Mouse (Mus musculus) C2C12 (cell line): ENCODE measurements around the gene Best2. TPM values are rescaled to one million over a fixed set of nuclear protein-coding genes. Genes with fewer than 3 reads are reported as not detected.

Experiments
- H3K27me3 ChIP-seq: one replicate; pipeline ENCODE4 v1.6.1; 2011; ENCODE audit not compliant: control insufficient read depth, insufficient read depth, insufficient read length
- H3K36me3 ChIP-seq: one replicate; pipeline ENCODE4 v1.6.1; 2011; ENCODE audit not compliant: control insufficient read depth, insufficient read depth
- H3K4me3 ChIP-seq: one replicate; pipeline ENCODE4 v1.5.1; 2011; ENCODE audit warnings: mild to moderate bottlenecking, control low read depth; ENCODE audit not compliant: poor library complexity, insufficient read depth, severe bottlenecking
- H3K79me2 ChIP-seq: one replicate; pipeline ENCODE4 v1.6.1; 2011; ENCODE audit not compliant: control insufficient read depth, insufficient read depth
- H3K79me3 ChIP-seq: one replicate; pipeline ENCODE4 v1.6.1; 2011; ENCODE audit warnings: low read depth, control low read depth
- H3ac ChIP-seq: one replicate; pipeline ENCODE3; 2011; ENCODE audit warnings: low read depth; ENCODE audit not compliant: control insufficient read depth, insufficient read length
- CEBPB ChIP-seq: IDR thresholded peaks from one replicate; pipeline ENCODE4 v1.6.1; 2011; ENCODE audit warnings: low read depth, mild to moderate bottlenecking, control low read depth, moderate library complexity
- CTCF ChIP-seq: IDR thresholded peaks from one replicate; pipeline ENCODE4 v1.5.1; 2011; ENCODE audit not compliant: control insufficient read depth, insufficient read depth, insufficient read length
- FOSL1 ChIP-seq: IDR thresholded peaks from one replicate; pipeline ENCODE4 v1.8.0; 2011; ENCODE audit warnings: mild to moderate bottlenecking, low read length; ENCODE audit not compliant: poor library complexity, insufficient read depth, severe bottlenecking
- MAX ChIP-seq: IDR thresholded peaks from one replicate; pipeline ENCODE4 v1.6.1; 2011; ENCODE audit warnings: mild to moderate bottlenecking, control low read depth
- MYOD1 ChIP-seq: IDR thresholded peaks from one replicate; pipeline ENCODE4 v1.6.1; 2011; ENCODE audit warnings: low read depth; ENCODE audit not compliant: control insufficient read depth, insufficient read length
- MYOG ChIP-seq: IDR thresholded peaks from one replicate; pipeline ENCODE4 v1.6.1; 2011; ENCODE audit not compliant: control insufficient read depth, insufficient read length; ENCODE audit errors: extremely low read depth
- USF1 ChIP-seq: IDR thresholded peaks from one replicate; pipeline ENCODE4 v1.6.1; 2011; ENCODE audit warnings: low read depth, mild to moderate bottlenecking, control low read depth, moderate library complexity
- microRNA-seq: library from miRNA; unstranded; fragments of <30 nt; microRNA quantifications from one replicate; pipeline ENCODE4, GENCODE M21; 2019; ENCODE audit warnings: borderline microRNAs expressed
- polyA plus RNA-seq: library from polyadenylated mRNA; unstranded; fragments of >200 nt; fragmentation: generic; extraction: Trizol; gene quantifications from one replicate; pipeline ENCODE4 v1.2.1, GENCODE M21; 2012; ENCODE audit warnings: missing spikeins

The Best2 gene
- polyA plus RNA-seq, 1 experiment: 0.04 TPM

- Histone ChIP-seq H3K4me3 (peak overlapping the region; percentile 55), H3K79me3 (peaks cover 16% of the 10 kb centered on the region), H3K79me2 (peaks cover 45% of the 10 kb centered on the region), H3ac (peak overlapping the region; percentile 19), H3K27me3 (no peaks in the 10 kb centered on the region), H3K36me3 (peaks cover 21% of the 10 kb centered on the region)
- TF ChIP-seq MYOD1: no peak
- no peak for TF ChIP-seq CTCF
Measured at GRCm38 (mm10) chr8:84968650-84969049, 45.7 kb downstream of the Best2 start.

GRCm38 (mm10) chr8:84967532-84968304, 46.6 kb downstream of the Best2 start:
- Histone ChIP-seq H3K79me2 (peaks cover 45% of the 10 kb centered on the region), H3K27me3 (no peaks in the 10 kb centered on the region), H3ac (no peak overlapping the region), H3K4me3 (no peak overlapping the region), H3K79me3 (peaks cover 16% of the 10 kb centered on the region), H3K36me3 (peaks cover 21% of the 10 kb centered on the region)
- TF ChIP-seq MYOG: no peak
- TF ChIP-seq FOSL1: no peak
- no peak for TF ChIP-seq CTCF
- no peak for TF ChIP-seq CEBPB
- TF ChIP-seq USF1: no peak

- no peak for TF ChIP-seq USF1
- no peak for TF ChIP-seq CEBPB
- TF ChIP-seq MYOD1: no peak
- TF ChIP-seq FOSL1: no peak
- no peak for TF ChIP-seq CTCF
Measured at GRCm38 (mm10) chr8:84966603-84967002, 47.7 kb downstream of the Best2 start.

GRCm38 (mm10) chr8:84965731-84966291, 48.5 kb downstream of the Best2 start:
- Histone ChIP-seq H3K79me3 (peaks cover 13% of the 10 kb centered on the region), H3K27me3 (no peaks in the 10 kb centered on the region)

More at GRCm38 (mm10) chr8:84966603-84967002, 47.7 kb downstream of the Best2 start:
- no peaks in the 10 kb centered on the region for H3K27me3 ChIP-seq
- peaks cover 45% of the 10 kb centered on the region for H3K79me2 ChIP-seq
- H3K36me3 ChIP-seq: peaks cover 13% of the 10 kb centered on the region
- H3K4me3 ChIP-seq: no peak overlapping the region
- H3ac ChIP-seq: no peak overlapping the region
- H3K79me3 ChIP-seq: peaks cover 16% of the 10 kb centered on the region

GRCm38 (mm10) chr8:84963952-84964351, 50.4 kb downstream of the Best2 start:
- Histone ChIP-seq H3K36me3 (peaks cover 10% of the 10 kb centered on the region), H3K79me3 (peaks cover 2% of the 10 kb centered on the region), H3K79me2 (peaks cover 19% of the 10 kb centered on the region), H3K27me3 (no peaks in the 10 kb centered on the region), H3K4me3 (no peak overlapping the region), H3ac (no peak overlapping the region)
- TF ChIP-seq CTCF (no peak), MAX (no peak), USF1 (no peak), MYOD1 (no peak), FOSL1 (no peak), MYOG (no peak), CEBPB (no peak)

More at GRCm38 (mm10) chr8:84965731-84966291, 48.5 kb downstream of the Best2 start:
- peak overlapping the region; percentile 70 for H3ac ChIP-seq
- TF ChIP-seq CEBPB (no peak), MAX (peak; percentile 69)
- H3K79me2 ChIP-seq: peaks cover 38% of the 10 kb centered on the region
- peak overlapping the region; percentile 48 for H3K4me3 ChIP-seq
- H3K36me3 ChIP-seq: peaks cover 10% of the 10 kb centered on the region

GRCm38 (mm10) chr8:84959811-84960210, 54.5 kb downstream of the Best2 start:
- no peaks in the 10 kb centered on the region for H3K79me3 ChIP-seq
- H3K27me3 ChIP-seq: no peaks in the 10 kb centered on the region
- TF ChIP-seq USF1: no peak
- TF ChIP-seq CEBPB: no peak
- no peak for TF ChIP-seq MYOG
- no peak for TF ChIP-seq MAX
- no peak for TF ChIP-seq MYOD1
- no peak for TF ChIP-seq FOSL1
- peaks cover 22% of the 10 kb centered on the region for H3K36me3 ChIP-seq
- no peak overlapping the region for H3K4me3 ChIP-seq
- no peak overlapping the region for H3ac ChIP-seq
- H3K79me2 ChIP-seq: peaks cover 2% of the 10 kb centered on the region

Small RNA genes lying within 50 kb of the gene (microRNA-seq; reads per million reads assigned to microRNA genes)
- gene Mir7070: 1.8 reads per million, percentile 38 among the genes with 10 or more reads in this experiment

Other genes with a start within 250 kb of the Best2 start
- gene Nfix, start 214.2 kb downstream of the Best2 start, polyA plus RNA-seq: 50.7 TPM
- 2.4 TPM for gene Dand5, start 191.7 kb downstream of the Best2 start, polyA plus RNA-seq
- 32.5 TPM for gene Gadd45gip1, start 183.0 kb downstream of the Best2 start, polyA plus RNA-seq
- 68.3 TPM for gene Rad23a, start 173.9 kb downstream of the Best2 start, polyA plus RNA-seq
- 687 TPM for gene Calr, start 167.6 kb downstream of the Best2 start, polyA plus RNA-seq
- gene Farsa, start 157.5 kb downstream of the Best2 start, polyA plus RNA-seq: 104 TPM
- 8.5 TPM for gene Syce2, start 142.4 kb downstream of the Best2 start, polyA plus RNA-seq
- gene Gcdh, start 120.6 kb downstream of the Best2 start, polyA plus RNA-seq: 11.4 TPM
- 0.09 TPM for gene Klf1, start 112.6 kb downstream of the Best2 start, polyA plus RNA-seq
- gene Dnase2a, start 106.0 kb downstream of the Best2 start, polyA plus RNA-seq: 9.0 TPM
- gene Mast1, start 77.2 kb downstream of the Best2 start, polyA plus RNA-seq: not detected
- gene Rtbdn, start 67.5 kb downstream of the Best2 start, polyA plus RNA-seq: 0.05 TPM
- not detected for gene Gm49661, start 45.1 kb downstream of the Best2 start, polyA plus RNA-seq
- 609 TPM for gene Prdx2, start 44.9 kb downstream of the Best2 start, polyA plus RNA-seq
- 145 TPM for gene Rnaseh2a, start 44.8 kb downstream of the Best2 start, polyA plus RNA-seq
- gene Junb, start 35.8 kb downstream of the Best2 start, polyA plus RNA-seq: 158 TPM
- gene Hook2, start 23.9 kb downstream of the Best2 start, polyA plus RNA-seq: 7.0 TPM
- gene Asna1, start 10.8 kb upstream of the Best2 start, polyA plus RNA-seq: 253 TPM
- 321 TPM for gene Trir, start 12.3 kb upstream of the Best2 start, polyA plus RNA-seq
- gene Tnpo2, start 22.4 kb upstream of the Best2 start, polyA plus RNA-seq: 52.0 TPM
- 20.0 TPM for gene Fbxw9, start 45.5 kb upstream of the Best2 start, polyA plus RNA-seq
- not detected for gene Gm5741, start 53.5 kb upstream of the Best2 start, polyA plus RNA-seq
- gene Dhps, start 57.2 kb upstream of the Best2 start, polyA plus RNA-seq: 123 TPM
- 152 TPM for gene Wdr83os, start 66.2 kb upstream of the Best2 start, polyA plus RNA-seq
- gene Wdr83, start 66.8 kb upstream of the Best2 start, polyA plus RNA-seq: 25.0 TPM
- gene Man2b1, start 68.7 kb upstream of the Best2 start, polyA plus RNA-seq: 9.8 TPM
- 0.07 TPM for gene Zfp791, start 108.6 kb upstream of the Best2 start, polyA plus RNA-seq
- gene Cks1brt, start 137.4 kb upstream of the Best2 start, polyA plus RNA-seq: not detected
- gene Olfr371, start 211.5 kb upstream of the Best2 start, polyA plus RNA-seq: not detected